ENCODE assay signal across 8 mouse cellular contexts in the genomic region with DNA sequence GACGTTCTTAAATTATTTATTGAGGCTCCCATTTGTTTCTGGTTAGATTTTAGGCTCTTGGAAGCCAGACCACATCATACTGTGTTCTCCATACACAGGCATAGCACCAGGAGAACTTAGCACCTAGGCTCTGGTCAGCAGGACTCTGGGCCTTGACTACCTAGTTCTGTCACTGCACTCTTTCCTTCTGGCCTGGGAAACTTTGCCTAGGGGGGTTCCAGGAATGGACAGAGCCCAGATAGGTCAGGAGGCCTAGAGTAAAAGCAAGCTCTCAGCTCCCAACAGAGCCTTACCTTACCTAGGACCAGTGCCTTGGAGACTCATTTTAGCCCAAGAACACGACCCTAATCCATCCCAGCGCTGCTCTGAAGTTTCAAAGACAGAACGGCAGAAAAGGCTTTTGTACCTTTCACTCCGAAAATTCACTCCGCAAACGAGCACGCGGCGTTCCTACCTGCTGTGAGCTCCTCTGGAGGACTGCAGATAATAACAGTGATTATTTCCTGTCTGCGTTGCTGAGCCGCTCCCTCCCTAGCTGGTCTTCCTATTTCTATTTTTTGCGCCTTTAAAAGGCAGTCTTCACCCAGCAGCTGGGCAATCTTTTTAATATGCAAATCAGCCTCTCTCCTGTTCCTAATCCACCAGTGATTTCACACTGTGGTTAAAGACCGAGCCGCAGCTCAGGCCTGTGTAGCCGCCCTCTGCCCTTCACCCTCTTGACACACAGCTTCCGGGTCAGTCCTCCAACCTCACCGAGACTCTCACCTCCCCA. TPM values are rescaled to one million over a fixed set of nuclear protein-coding genes. Genes with fewer than 3 reads are reported as not detected.
DNase-seq lines count a peak whose midpoint lies in the region; ATAC-seq and TF ChIP-seq lines count a peak whose summit lies in the region.

No protein-coding gene starts in this region.

- H3K4me3 ChIP-seq in liver, embryonic 14.5 days (ENCODE audit: insufficient read depth in 1 of 2, low read depth in 2 of 2, low read length in 2 of 2): no peak overlapping the region
- no peak overlapping the region for H3K4me3 ChIP-seq in liver, embryonic 12.5 days
- H3K4me3 ChIP-seq in embryonic facial prominence, embryonic 12.5 days: no peak overlapping the region
- no peak overlapping the region for H3K4me3 ChIP-seq in intestine, postnatal 0 days (ENCODE audit: low read depth, low read length)

- no peak overlapping the region for H3K9ac ChIP-seq in liver, embryonic 14.5 days (replicated peaks)
- H3K9ac ChIP-seq in liver, embryonic 12.5 days: no peak overlapping the region
- H3K9ac ChIP-seq in embryonic facial prominence, embryonic 12.5 days: no peak overlapping the region
- H3K9ac ChIP-seq in intestine, postnatal 0 days (ENCODE audit: low read depth, low read length): peak overlapping the region; percentile 27; the same call in 1 of the 2 replicates

- DNase-seq in liver, embryonic 14.5 days (ENCODE audit: low read depth in 3 of 3, low spot score in 3 of 3): no peak
- DNase-seq in splenic B cell, adult 2 months (ENCODE audit: low read depth, low spot score): peak; percentile 4
- DNase-seq in MN1 (ENCODE audit: low spot score): no peak
- no peak for DNase-seq in gastrocnemius, adult 8-10 months (ENCODE audit: low spot score in 2 of 2)
- no peak for DNase-seq in ovary, postnatal 10 days (ENCODE audit: low spot score)

- no peaks in the 10 kb centered on the region for H3K27me3 ChIP-seq in liver, embryonic 14.5 days (ENCODE audit: control insufficient read depth, insufficient read depth, low read length)
- H3K27me3 ChIP-seq in liver, embryonic 12.5 days (replicated peaks): peaks cover 27% of the 10 kb centered on the region
- H3K27me3 ChIP-seq in embryonic facial prominence, embryonic 12.5 days: no peaks in the 10 kb centered on the region
- H3K27me3 ChIP-seq in intestine, postnatal 0 days (replicated peaks; ENCODE audit: control insufficient read depth, insufficient read depth, low read length): no peaks in the 10 kb centered on the region
- no peaks in the 10 kb centered on the region for H3K27me3 ChIP-seq in splenic B cell, adult 2 months (ENCODE audit: control insufficient read depth, insufficient read depth, low read length, poor library complexity, severe bottlenecking)

- H3K36me3 ChIP-seq in liver, embryonic 14.5 days (replicated peaks; ENCODE audit: control insufficient read depth, insufficient read depth, low read depth): no peaks in the 10 kb centered on the region
- H3K36me3 ChIP-seq in liver, embryonic 12.5 days: no peaks in the 10 kb centered on the region
- no peaks in the 10 kb centered on the region for H3K36me3 ChIP-seq in embryonic facial prominence, embryonic 12.5 days
- H3K36me3 ChIP-seq in intestine, postnatal 0 days (ENCODE audit: control insufficient read depth, insufficient read depth): no peaks in the 10 kb centered on the region; the same call in 1 of the 2 replicates
- no peaks in the 10 kb centered on the region for H3K36me3 ChIP-seq in splenic B cell, adult 2 months (ENCODE audit: control insufficient read depth, insufficient read depth, low read length, poor library complexity, severe bottlenecking)

- H3K27ac ChIP-seq in liver, embryonic 14.5 days: no peak overlapping the region
- no peak overlapping the region for H3K27ac ChIP-seq in liver, embryonic 12.5 days
- H3K27ac ChIP-seq in embryonic facial prominence, embryonic 12.5 days: peak overlapping the region; percentile 59
- H3K27ac ChIP-seq in intestine, postnatal 0 days (ENCODE audit: low read depth, low read length): peak overlapping the region; percentile 46; the same call in 1 of the 2 replicates

- 17% methylated on average over 18 of the region's 18 CpGs for WGBS in liver, embryonic 14.5 days (ENCODE audit: insufficient replicate concordance)
- 15% methylated on average over 18 of the region's 18 CpGs for WGBS in liver, embryonic 12.5 days (ENCODE audit: insufficient replicate concordance)
- 5% methylated on average over 18 of the region's 18 CpGs for whole genome bisulfite sequencing in embryonic facial prominence, embryonic 12.5 days
- 23% methylated on average over 18 of the region's 18 CpGs for WGBS in intestine, postnatal 0 days

- H3K4me2 ChIP-seq in liver, embryonic 14.5 days (ENCODE audit: low read depth): 0 out of 2 replicates have a peak overlapping the region, but pooled peaks have one; percentile 4
- H3K4me2 ChIP-seq in liver, embryonic 12.5 days: no peak overlapping the region
- peak overlapping the region; percentile 16; the same call in 1 of the 2 replicates for H3K4me2 ChIP-seq in embryonic facial prominence, embryonic 12.5 days (replicated peaks)
- H3K4me2 ChIP-seq in intestine, postnatal 0 days (replicated peaks; ENCODE audit: low read depth): 0 out of 2 replicates have a peak overlapping the region, but pooled peaks have one; percentile 3

- H3K9me3 ChIP-seq in liver, embryonic 14.5 days (ENCODE audit: control insufficient read depth, low read length): no peaks in the 10 kb centered on the region
- no peaks in the 10 kb centered on the region for H3K9me3 ChIP-seq in liver, embryonic 12.5 days (replicated peaks)
- no peaks in the 10 kb centered on the region for H3K9me3 ChIP-seq in embryonic facial prominence, embryonic 12.5 days
- H3K9me3 ChIP-seq in intestine, postnatal 0 days (ENCODE audit: control insufficient read depth): no peaks in the 10 kb centered on the region

- 0 out of 4 replicates have a peak, but pooled peaks cover 0 to 3% of the 10 kb centered on the region in 2 experiments for H3K4me1 ChIP-seq in liver, embryonic 14.5 days (replicated peaks; ENCODE audit: control insufficient read depth in 2 of 2, insufficient read depth in 2 of 2, low read length in 1 of 2)
- peaks cover 13% of the 10 kb centered on the region for H3K4me1 ChIP-seq in liver, embryonic 12.5 days
- peaks cover 19% of the 10 kb centered on the region for H3K4me1 ChIP-seq in embryonic facial prominence, embryonic 12.5 days
- H3K4me1 ChIP-seq in intestine, postnatal 0 days (replicated peaks; ENCODE audit: control insufficient read depth, insufficient read depth, low read length): 0 out of 2 replicates have a peak, but pooled peaks cover 12% of the 10 kb centered on the region

- ATAC-seq in liver, embryonic 14.5 days (ENCODE audit: insufficient read depth): no peak
- ATAC-seq in liver, embryonic 12.5 days: no peak
- ATAC-seq in embryonic facial prominence, embryonic 12.5 days (ENCODE audit: insufficient number of reproducible peaks, insufficient read depth, low FRiP score, low TSS enrichment): no peak
- ATAC-seq in intestine, postnatal 0 days: 0 out of 2 replicates have a peak, but pooled peaks have one; percentile 16

- no peak for TF ChIP-seq EP300 in liver, embryonic 14.5 days (IDR thresholded peaks at IDR 0.05; ENCODE audit: low read depth)

- TF ChIP-seq CTCF in liver, embryonic 14.5 days (IDR thresholded peaks at IDR 0.05; ENCODE audit: low read depth): no peak
- no peak for TF ChIP-seq CTCF in intestine, postnatal 0 days (IDR thresholded peaks at IDR 0.05; ENCODE audit: low read depth)

RNA-seq across cellular contexts. Expression of gene Rab4a, which starts 52.0 kb away (rescaled TPM):
- polyA plus RNA-seq in liver, embryonic 14.5 days (2012; rRNA removed): 12.6 and 12.9 TPM in 2 replicates
- polyA plus RNA-seq in liver, embryonic 14.5 days (2014; fragmentation: Nextera tagmentation; extraction: Ambion mirVana): 23.7 and 24.2 TPM in 2 replicates
- 36.3 and 38.3 TPM in 2 replicates for polyA plus RNA-seq in liver, embryonic 12.5 days (2016; fragmentation: Nextera tagmentation; extraction: Ambion mirVana)
- polyA plus RNA-seq in embryonic facial prominence, embryonic 12.5 days (2016; fragmentation: Nextera tagmentation; extraction: Ambion mirVana): 50.3 and 55.9 TPM in 2 replicates
- 104 TPM in 2 replicates for polyA plus RNA-seq in intestine, postnatal 0 days (2015; fragmentation: Nextera tagmentation; extraction: Ambion mirVana)
- 10 to 100 TPM; 13.3 to 17.1 (median 15.3) TPM for total RNA-seq in gastrocnemius, adult 8-10 months (2022)

Comparison
In these comparisons a context has a peak if more than half of its experiments do, and no peak if none do; other contexts are left out.
1. H3K27ac ChIP-seq: peak in embryonic facial prominence, embryonic 12.5 days (single experiment) and intestine, postnatal 0 days (single experiment); none in liver, embryonic 14.5 days (single experiment) and liver, embryonic 12.5 days (single experiment).